Mouse (Mus musculus): Measurements from ENCODE around the gene Jtb.
"Not testable (repeated sequence)": the region's sequence is repeated elsewhere in the genome, so short reads cannot be mapped to it uniquely, and the experiment has no call there.

The Jtb gene

GRCm38 (mm10) chr3:90224331-90224730 is 7.1 kb upstream of the Jtb start:
- no peak for DNase-seq (ENCODE audit: low spot score)

- no peak for DNase-seq (ENCODE audit: low spot score)
Measured at GRCm38 (mm10) chr3:90231075-90231474, 322 bp upstream of the Jtb start.

GRCm38 (mm10) chr3:90241251-90241650 is 9.9 kb downstream of the Jtb start:
- no peak for DNase-seq (ENCODE audit: low spot score)

DNA sequence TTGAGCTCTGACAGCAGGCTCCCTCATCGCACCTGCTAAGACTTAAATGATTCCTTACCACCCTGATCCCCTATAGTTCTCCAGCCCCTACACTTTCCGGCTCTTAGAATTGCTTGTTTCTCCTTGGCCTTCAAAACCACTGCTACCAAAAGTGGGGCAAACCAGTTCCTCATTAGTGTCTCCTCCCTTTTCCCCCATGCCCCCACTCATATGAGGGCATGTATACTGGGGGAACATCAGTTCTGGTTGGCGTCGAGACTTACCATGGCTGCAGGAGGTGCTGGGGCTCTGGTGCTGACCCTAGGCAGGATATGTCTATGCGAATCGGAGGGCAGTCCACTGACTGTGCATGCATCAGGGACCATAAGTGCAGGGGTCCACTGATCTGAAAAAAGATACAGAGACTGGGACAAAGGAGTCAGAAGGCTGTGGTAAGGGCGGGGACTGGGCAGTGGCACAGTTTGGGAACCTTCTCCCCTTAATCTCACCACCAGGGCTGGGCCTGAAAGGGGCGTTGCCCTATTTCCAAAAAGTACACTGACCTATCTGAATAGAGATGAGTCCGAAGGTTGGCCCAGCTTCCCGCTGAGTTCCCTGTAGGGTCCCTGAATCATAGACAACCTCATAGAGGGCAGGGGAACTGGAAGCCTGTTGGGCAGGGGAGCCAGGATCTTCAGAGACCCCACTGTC is 10.4 kb downstream of the Jtb start:
- no peak for DNase-seq (ENCODE audit: low spot score)

DNA sequence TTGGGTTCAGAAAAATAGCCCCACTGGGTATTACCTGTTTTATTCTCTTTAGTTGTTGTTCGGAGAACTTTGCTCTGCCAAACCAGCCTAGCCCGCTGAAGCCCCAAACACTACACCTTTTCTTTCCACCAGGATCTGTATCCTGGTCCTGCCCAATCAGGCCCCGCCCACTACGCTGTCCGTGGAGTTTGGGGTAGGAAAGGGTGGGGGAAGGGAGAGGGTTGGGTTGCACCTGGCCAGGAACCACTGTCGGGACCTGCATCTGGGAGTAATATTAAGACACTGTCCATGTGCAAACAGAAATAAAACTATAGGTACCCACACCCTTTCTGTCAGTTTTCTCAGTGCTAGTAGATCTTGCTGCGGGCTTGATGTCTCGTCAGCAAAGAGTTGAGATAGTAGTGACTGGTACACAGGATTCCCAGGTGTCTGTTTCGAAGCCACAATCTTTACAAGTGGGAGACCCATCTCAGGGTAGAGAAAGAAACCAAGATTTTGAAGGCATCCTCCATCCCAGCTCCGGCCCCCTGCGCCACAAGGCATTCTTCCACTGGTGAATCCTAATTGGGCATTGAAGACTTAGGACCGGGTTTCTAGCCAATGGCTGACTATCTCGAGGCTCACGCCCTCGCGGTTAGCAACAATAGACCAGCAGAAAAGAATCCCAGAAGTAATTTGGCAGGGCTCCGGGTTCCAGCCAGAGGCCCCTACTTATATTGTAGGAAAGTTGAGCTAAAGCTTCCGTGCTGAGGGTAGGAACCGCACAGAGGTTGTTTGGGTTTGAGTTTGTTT is 11.8 kb downstream of the Jtb start, which contains the start of gene Creb3l4:
Gene Creb3l4 (minus strand): TSS at position 529 of the 792 bp plus-strand sequence.
- peak; percentile 87 for DNase-seq (ENCODE audit: low spot score)

DNA sequence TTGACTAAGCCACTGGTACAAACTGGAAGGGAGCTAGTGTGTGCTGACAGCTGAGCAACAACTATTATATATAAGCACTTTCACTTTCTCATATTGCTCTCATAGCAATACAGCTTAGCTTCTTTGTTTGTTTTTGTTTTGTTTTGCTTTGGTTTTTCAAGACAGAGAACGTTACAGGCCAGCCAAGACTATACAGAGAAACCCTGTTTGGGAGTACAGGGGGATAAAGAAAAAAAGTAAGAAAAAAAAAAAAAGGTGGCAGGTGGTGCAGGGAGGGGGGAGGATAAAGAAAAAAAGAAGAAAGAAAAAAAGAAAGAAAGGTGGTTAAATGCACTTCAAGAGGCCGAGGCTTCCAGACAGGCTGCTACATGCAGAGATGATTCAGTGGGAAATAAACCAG is 14.0 kb downstream of the Jtb start:
- DNase-seq (ENCODE audit: low spot score) = no peak

- no peak for DNase-seq (ENCODE audit: low spot score)
Measured at GRCm38 (mm10) chr3:90247630-90247959, 16.2 kb downstream of the Jtb start.

- DNase-seq (ENCODE audit: low spot score) = peak; percentile 99
Measured at GRCm38 (mm10) chr3:90247960-90248745, 16.8 kb downstream of the Jtb start, which contains the start of gene Slc39a1. Gene Slc39a1, plus strand, starts transcription at chr3:90248172.

- DNase-seq (ENCODE audit: low spot score) = peak; percentile 28
Measured at GRCm38 (mm10) chr3:90248746-90249100, 17.3 kb downstream of the Jtb start.

- DNase-seq (ENCODE audit: low spot score) = no peak
Measured at GRCm38 (mm10) chr3:90250791-90251190, 19.4 kb downstream of the Jtb start.

DNA sequence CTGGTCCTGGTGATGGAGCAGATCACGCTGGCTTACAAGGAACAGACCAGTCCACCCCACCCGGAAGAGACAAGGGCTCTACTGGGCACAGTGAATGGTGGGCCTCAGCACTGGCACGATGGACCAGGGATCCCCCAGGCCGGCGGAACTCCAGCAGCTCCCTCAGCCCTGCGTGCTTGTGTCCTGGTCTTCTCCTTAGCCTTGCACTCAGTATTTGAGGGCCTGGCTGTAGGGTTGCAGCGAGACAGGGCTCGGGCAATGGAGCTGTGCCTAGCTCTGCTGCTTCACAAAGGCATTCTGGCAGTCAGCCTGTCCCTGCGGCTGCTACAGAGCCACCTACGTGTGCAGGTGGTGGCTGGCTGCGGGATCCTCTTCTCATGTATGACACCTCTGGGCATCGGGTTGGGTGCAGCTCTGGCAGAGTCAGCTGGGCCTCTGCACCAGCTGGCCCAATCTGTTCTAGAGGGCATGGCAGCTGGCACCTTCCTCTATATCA is 20.4 kb downstream of the Jtb start:
- not testable (repeated sequence) for DNase-seq (ENCODE audit: low spot score)

- DNase-seq (ENCODE audit: low spot score) = not testable (repeated sequence)
Measured at GRCm38 (mm10) chr3:90252659-90253058, 21.3 kb downstream of the Jtb start.

DNA sequence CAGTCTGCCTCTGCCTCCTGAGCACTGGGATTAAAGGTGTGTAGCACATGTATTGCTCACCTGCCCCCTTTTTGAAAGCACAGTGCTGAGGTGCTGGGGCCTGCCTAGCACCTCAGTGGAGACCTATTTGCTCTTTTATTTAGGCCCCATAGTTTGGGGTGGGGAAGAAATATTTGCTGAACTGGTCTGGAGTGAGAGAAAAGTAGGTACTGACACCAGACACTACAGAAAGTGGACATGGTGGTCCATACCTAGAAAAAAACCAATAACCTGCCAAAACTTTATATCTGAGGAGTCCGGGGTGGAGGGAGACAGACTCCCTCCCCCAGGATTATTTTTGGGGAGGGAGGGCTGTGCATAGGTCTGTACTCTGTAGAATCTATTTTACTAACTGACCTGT is 21.8 kb downstream of the Jtb start:
- not testable (repeated sequence) for DNase-seq (ENCODE audit: low spot score)

- peak; percentile 98 for DNase-seq (ENCODE audit: low spot score)
Measured at GRCm38 (mm10) chr3:90253653-90254418, 22.4 kb downstream of the Jtb start, which contains the start of gene Crtc2. Gene Crtc2, plus strand, starts transcription at chr3:90254163.

DNA sequence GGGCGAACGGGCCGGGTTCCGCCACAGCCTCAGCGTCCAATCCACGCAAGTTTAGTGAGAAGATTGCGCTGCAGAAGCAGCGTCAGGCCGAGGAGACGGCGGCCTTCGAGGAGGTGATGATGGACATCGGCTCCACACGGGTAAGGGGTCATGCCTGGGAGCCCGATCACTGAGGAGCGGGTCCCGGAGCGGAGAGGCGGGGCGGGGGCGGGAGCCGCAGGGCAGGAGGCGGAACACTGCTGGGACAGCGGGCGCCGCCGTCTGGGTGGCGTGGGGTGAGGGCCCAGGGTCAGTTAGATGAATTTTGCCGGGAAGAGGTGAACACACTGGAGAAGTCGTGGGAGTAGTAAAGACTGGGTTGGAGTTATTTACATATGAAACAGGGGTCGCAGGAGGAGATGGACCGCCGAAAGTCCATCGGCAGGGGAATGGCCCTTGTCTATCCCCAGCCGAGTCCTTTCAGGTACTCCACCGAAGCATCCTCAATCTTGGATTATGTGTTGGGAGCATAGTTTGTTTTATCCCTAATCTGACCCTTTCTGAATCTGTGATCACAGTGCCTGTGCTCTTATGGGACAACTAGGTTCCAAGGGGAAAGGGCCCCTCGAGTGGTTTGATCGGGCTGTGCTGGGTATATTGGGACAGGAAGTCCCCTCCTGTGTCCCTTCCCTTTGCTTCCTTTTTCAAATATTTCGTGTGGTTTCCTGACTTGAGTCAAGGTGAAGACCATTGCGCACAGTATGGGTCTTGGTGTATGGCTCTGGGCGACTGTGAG is 23.2 kb downstream of the Jtb start:
- peak; percentile 53 for DNase-seq (ENCODE audit: low spot score)

DNA sequence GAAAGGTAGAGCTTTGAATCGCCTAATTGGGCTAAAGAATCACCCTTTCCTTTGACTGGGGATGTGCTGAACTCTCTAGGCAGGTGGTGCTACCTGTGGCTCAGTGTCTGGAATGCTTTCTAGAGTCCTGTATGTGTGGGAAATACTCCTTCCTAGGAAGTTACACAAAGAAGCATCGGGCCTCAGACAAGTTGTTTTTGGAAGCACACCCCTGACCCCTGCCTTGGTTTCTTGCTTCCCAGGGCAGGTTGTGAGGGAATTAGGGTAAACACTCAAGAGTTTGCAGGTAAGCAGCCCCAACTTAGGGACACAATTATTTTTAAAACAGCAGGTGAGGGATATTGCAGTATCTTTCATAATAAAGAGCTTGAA is 23.8 kb downstream of the Jtb start:
- DNase-seq (ENCODE audit: low spot score) = no peak

DNA sequence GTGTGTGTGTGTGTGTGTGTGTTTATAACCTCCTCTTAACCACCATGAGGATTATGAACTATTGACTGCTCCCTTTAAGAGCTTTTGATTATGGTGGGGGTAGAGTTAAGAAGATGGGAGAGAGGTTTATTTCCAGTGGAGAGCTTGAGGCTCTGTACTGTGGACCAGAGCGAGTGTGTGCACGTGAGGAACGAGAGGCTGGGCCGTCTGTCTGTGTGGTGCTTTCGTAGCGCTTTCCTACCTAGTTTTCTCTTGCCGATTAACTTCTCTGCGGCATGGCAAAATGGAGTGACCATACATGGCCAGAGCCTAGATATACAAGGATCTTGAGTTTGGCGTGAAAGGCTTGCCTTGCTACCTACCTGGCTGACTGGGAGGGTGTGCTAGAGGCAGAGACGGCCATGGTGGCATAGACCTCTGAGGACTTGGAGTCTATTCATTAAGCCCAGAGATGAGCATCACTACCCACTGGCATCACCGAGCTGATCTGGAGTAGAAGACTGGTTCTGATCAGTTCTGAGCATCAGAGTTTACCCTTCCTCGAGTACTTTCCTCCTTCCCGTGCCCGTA is 24.5 kb downstream of the Jtb start:
- DNase-seq (ENCODE audit: low spot score) = no peak

DNA sequence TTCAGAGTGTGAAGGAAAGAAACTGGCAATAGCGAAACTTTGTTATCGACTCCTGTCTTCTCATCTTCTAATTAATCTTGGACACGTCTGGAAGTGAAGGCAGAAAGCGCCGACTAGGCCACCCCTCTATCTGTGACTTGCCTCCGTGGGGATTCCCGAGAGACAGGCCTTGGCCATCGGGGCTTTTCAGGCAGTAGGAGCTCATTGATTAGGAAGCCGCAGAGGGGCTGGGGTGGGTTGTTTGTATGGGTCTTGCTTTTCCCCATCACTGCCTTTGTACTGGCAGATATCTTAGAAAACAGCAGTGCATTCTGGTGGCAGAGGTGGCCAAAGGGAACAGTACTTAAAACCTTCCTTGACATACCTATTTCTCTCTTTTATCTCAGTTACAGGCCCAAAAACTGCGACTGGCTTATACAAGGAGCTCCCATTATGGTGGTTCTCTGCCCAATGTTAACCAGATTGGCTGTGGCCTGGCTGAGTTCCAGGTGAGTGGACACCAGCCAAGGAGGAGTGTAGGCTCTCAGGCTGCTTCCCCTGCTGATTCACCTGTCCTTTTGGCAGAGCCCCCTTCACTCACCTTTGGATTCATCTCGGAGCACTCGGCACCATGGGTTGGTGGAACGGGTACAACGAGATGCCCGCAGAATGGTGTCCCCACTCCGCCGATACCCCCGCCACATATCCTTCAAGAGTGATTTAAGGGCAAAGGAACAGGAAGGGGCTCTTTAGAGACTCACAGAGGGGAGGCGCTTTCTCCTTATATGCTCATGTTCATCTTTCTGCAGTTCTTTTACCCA is 25.5 kb downstream of the Jtb start:
- no peak for DNase-seq (ENCODE audit: low spot score)

DNA sequence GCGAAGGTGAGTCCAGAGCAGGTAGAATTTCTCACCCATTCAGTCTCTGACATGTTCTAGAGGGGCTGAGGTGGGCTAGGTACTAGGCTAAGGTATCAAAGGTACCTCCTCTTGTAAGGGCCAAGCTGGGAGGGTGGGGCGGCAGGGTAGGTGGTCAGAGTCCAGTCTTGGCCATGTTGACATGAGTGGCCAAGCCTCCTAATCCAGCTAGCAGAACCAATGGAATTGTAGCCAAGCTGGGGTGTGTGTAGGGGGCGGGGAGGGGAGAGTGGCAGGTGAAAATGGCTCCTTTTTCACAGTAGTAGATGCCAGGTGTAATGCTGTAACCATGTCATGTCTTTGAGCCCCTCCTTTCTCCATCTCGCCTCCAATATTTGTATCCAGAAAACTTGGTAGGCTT is 27.1 kb downstream of the Jtb start:
- DNase-seq (ENCODE audit: low spot score) = no peak
